Mouse (Mus musculus) right cerebral cortex, postnatal 10 days (tissue): ENCODE measurements at regions not wholly inside any gene's neighbourhood (a gene's known extent, or its start where the extent isn't known, plus 50 kb on each side); places are given as distances from the start of the nearest gene placed in this dataset.

Source experiments
- DNase-seq, 2 experiments: peaks; one replicate each; pipeline ENCODE4 v3.0.0; 2021; ENCODE audit warnings: low spot score in 2 of 2

DNA sequence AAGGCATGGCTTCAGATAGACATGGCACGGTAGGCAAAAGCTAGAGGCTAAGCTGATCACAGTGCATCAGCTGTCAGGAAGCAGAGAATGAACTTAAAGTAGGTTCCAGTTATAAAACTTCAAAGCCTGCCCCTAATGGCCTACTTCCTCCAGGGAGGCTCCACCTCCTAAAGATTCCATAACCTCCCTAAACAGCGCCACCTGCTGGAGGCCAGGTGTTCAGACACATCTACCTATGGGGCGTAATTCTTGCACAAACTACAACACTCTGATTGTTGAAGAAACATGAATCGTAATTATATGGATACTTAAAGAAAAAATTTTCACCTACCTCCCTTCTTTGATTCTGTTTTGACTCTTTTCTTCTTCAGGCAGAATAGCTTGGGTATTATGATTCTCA lies 277.0 kb upstream of the Tmem132c start:
- no peak for DNase-seq

DNA sequence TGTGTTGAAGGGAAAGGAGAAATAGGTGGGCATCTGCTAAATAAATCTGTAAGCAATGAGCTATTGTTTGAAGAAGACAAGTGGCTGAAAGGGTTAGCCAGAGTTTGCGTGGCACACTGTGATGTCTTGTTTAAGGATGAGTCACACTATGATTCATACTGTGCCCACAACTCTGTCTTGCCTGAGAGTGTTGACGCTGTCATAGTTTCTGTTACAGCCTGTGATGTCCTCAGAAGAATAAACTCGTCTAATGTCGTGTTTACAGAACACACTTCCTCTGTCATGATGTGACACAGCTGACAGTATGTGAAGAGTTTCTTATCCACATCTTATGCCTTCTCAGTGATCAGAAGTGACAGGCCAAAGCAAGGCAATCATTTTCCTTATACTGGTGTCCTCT lies 274.5 kb upstream of the Tmem132c start:
- no peak for DNase-seq

DNA sequence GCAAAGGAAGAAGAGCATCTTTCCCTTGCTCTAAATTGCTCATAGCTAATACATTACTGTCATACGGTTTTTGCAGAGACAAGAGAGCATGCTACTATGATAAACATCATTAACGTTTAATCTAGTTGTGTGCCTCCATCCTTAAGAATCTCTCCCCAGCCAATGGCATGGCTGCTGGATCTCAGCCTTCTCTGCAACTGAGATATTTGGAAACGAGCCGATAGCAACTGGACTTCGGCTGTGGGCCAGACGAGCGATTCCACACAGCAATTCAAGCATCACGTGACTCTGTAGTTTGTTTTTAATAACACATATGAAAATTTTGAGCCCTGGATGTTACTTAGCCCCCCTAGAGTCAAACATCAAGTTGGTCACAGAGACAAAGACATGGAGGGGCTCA lies 272.2 kb upstream of the Tmem132c start:
- DNase-seq, result no peak

DNA sequence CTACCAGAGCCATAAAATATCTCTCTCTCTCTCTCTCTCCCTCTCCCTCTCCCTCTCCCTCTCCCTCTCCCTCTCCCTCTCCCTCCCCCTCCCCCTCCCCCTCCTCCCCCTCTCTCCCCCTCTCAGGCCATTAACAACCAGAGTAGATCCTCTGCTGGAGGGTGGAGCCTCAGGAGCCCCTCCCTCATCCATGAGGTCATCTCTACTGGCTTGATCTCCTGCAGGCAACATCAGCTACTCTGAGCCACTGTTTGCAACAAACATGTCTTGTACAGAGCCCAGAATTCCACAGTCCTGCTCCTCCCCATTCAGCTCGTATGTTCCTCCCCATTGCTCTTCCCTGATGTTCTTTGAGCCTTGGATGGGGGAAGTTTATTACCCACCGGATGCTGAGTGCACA lies 270.3 kb upstream of the Tmem132c start:
- no peak for DNase-seq

DNA sequence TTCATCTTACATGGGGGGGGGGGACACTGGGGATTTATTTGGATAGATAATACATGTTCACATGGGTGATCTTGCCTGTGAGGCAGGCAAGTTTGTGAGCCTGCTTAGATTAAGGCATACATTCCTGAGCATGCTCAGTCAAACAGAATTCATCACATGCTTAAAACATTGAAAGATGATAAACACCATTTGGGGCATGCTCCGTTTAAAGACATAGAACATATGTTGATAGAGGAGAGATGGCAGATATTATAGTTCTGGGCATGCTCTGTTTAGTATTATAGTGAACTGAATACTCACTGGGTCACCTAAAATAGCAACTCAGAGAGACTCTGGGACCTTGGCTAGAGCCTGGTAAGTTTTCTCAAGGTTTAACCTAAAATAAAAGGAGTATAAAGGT lies 269.6 kb upstream of the Tmem132c start:
- no peak for DNase-seq

DNA sequence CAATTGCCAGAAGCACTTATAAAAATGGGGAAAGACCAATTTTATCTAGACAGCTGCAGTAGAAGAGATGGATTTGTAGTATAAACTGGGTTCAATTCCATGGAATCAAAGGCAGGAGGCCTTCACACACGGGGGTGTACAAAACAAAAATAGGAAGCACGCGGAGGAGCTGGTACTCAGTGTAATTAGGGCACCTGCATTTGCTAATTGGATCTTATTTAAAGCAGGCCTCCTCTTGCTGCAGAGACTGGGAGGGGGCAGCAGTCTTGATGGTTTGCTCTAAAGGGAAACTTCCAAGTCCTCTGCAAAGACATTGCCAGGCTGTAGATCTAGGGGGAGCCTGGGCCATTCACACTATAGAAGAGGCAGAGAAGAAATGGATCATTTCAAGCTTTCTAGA lies 268.2 kb upstream of the Tmem132c start:
- DNase-seq, result peak in 1 of 2 experiments; percentile 35

DNA sequence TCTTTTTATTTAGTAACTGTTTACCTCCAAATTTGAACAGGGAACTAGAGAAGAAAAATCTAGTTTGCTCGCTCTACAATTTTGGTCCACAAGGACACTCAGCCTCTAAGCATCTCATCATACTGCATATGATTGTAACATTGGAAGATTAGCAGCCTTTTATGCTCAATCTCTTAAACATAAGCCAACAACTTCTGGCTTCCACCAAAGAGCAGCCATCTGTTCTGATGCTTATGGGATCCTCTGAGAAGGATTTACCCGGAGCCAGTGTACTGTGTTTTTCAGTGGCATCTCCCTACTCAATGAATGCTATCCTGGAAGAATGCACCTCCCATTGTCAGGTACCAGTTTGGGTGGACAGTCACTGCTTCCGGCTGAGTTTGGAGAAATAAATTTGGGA lies 267.0 kb upstream of the Tmem132c start:
- DNase-seq, result peak; percentile 37 to 58

DNA sequence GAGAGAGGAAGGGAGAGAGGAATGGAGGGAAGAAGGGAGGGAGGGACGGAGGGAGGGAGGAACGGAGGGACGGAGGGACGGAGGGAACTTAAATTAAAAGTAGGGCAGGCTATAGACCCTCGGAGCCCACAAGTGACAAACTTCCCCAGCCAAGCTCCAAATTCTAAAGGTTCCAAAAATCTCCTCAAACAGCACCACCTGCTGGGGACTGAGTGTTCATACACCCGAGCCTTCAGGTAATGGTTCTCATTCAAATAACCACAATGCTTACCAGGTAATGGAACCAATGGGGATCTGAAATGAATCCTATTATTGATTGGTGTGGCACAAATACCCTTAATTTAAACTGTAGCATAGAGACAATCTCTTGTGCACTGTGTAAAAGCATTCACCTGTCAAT lies 246.0 kb upstream of the Tmem132c start:
- no peak for DNase-seq

DNA sequence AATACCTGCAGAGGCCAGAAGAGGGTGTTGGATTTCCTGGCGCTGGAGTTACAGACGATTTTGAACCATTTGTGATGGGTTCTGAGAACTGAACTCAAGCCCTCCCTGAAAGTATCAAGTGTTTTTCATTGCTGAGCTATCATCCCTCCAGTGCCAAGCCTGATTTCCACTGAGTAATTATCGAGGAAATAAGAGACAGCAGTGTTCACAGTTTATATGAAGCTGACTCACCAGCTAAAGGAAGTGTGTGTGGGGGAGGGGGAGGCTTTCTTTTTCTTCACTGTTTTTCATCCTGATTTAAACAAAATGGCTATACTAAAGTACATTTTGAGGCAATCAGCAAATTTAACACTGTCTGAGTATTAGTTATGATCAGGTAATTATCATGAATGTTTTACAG lies 227.4 kb upstream of the Tmem132c start:
- DNase-seq, result no peak

DNA sequence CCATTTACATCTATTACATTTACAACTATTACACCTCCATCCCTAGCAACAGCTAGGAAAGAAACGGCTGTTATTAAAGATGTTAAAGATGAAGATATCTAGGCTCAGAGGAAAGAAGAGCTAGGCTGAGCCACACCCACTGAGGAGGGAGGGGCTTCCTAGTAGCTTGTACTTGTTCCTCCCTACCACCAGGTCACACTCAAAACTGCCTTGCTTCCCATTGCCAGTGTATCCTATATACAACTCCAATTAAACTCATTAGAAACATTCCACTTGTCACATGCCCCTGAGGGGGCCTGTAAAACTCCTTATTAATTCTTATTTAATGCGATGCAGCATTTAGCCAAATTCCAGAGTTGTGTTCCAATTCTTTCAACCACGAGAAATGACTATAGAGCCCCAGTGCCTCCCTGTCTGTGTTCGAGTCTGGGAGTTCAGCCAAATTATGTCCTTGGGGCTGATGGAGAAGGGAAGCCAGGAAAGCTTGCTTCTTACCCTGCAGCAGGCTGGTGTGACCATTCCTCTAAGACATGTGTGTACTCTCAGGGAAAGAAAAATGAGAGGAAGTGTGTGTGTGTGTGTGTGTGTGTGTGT lies 225.0 kb upstream of the Tmem132c start:
- DNase-seq, result no peak

DNA sequence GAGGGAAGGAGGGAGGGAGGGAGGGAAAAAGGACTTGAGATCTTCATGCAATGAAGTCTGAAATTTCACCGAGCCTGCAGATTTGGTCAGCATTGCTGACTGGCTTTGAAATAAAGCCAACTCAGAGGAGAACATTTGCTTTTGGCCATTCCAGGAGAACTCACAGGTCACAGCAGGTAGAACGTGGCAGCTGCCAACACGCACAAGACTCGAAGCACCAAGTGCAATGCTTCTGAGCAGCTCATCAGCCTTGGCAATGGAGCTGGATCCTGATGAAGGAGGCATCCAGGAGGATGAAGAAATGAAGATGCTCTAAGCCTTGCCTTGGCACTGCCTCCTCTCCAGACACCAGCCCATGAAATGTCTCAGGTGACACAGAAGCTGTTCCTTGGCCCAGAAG lies 223.6 kb upstream of the Tmem132c start:
- no peak for DNase-seq

DNA sequence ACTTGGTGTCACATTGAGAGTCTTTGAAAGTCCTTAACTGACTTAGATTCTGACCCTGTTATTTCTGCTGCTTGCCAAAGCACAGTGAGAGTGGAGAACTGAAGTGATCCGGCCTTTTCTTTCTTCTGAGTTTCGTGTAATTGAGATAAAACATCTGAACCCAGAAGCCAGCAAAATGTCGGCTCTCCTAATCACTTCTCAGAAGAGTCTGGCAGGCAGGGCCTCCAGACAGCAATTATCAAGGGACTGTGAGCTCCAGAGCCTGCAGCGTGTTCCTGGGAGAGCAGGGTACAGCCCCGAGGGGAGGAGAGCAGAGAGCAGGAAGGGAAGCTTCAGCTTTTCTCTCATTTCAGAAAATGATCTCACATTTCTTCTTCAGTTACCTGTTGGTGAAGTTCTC lies 205.1 kb upstream of the Tmem132c start:
- DNase-seq, result no peak

DNA sequence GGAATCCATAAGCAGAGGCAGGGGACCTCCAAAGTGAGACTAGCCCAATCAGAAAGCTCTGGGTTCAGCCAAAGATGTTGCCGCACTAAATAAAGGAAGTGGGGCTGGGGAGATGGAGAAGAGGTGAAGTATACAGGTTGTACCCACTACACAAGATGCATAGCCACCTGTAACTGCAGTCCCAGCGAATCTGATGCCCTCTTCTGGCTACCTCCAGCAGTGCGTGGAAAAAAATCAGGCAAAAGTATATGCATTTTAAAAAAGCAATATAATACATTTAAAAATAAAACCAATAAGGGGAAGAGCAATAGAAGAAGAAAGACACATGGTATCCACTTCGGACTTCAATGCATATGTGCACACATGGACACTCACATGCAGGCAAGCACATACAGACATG lies 183.8 kb upstream of the Tmem132c start:
- no peak for DNase-seq

DNA sequence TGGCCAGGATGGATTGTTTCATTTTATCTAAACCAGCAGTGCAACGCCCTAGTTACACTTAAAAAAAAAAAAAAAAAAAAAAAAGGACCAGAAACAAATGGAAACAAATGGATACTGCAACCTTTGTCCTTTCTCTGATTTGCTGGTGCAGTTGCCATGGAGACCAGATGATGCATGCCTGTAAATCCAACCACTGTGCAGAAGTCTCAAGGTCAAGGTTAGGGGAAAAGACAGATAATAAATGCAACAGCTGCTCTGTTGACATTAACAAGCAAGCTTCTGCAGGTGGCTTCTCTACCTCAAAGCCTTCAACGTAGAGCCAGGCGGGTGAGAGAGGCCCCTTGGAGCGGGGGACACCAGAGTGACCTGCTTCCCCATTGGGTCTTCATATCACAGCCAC lies 167.3 kb upstream of the Tmem132c start:
- no peak for DNase-seq
